Mouse (Mus musculus): ENCODE measurements at regions not wholly inside any gene's neighbourhood (a gene's known extent, or its start where the extent isn't known, plus 50 kb on each side); places are given as distances from the start of the nearest gene placed in this dataset.
A peak's percentile ranks its signal among the peaks of the same experiment; 100 is the strongest.

DNA sequence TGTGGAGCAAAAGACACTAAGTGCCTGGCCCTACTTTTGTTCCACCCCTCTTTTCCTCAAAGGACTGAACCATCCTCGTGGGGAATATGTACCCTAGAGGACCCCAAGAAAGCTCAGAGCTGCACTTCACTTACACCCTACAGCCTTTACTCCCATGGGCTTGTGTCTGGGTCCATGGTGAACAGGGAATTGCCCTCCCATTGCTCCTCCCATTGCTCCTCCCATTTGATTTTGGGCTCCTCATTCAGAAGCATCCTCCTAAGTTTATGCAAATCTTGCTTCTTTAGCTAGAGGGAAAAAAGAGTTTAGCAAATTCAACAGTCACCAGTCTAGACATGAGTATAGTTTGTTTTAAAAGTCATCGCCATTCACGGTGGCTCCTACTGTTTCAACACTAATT is 142.1 kb downstream of the Rnd3 start:
- Histone ChIP-seq H3K9me3 (replicated peaks) (no peaks in the 10 kb centered on the region), H3K4me1 (peaks cover 43% of the 10 kb centered on the region), H3K27ac (replicated peaks) (peak overlapping the region; percentile 53; the same call in 1 of the 2 replicates), H3K4me3 (no peak overlapping the region), H3K27me3 (ENCODE audit: low read depth, poor library complexity, severe bottlenecking) (no peaks in the 10 kb centered on the region), H3K36me3 (no peaks in the 10 kb centered on the region)
- WGBS = 80% methylated on average over 3 of the region's 3 CpGs
- DNase-seq (ENCODE audit: low spot score) = no peak

DNA sequence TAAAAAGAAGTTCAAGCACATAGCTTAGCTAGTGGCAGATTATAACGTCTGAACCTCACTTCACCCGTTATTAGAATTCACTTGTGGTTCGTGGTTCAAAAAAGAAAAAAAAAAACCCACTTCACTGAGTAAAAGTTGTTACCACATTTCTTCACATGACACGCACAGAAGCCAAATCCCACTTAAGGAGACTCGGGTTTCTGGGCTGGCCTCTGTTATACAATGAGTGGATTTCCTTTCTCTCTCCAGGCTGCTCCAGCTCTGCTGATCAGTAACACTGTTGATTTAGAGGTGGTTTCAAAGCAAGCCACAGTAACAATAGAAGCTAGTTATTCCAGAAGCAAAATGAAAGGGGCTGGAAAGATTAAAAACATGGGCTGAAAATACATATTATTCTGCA is 147.4 kb downstream of the Rnd3 start:
- no peaks in the 10 kb centered on the region for H3K36me3 ChIP-seq
- H3K27ac ChIP-seq (replicated peaks) = peak overlapping the region; percentile 46
- no peak for DNase-seq (ENCODE audit: low spot score)
- no peaks in the 10 kb centered on the region for H3K9me3 ChIP-seq (replicated peaks)
- no peaks in the 10 kb centered on the region for H3K27me3 ChIP-seq (ENCODE audit: low read depth, poor library complexity, severe bottlenecking)
- peaks cover 19% of the 10 kb centered on the region for H3K4me1 ChIP-seq
- H3K4me3 ChIP-seq = no peak overlapping the region
- 47% methylated on average over 5 of the region's 5 CpGs for WGBS

DNA sequence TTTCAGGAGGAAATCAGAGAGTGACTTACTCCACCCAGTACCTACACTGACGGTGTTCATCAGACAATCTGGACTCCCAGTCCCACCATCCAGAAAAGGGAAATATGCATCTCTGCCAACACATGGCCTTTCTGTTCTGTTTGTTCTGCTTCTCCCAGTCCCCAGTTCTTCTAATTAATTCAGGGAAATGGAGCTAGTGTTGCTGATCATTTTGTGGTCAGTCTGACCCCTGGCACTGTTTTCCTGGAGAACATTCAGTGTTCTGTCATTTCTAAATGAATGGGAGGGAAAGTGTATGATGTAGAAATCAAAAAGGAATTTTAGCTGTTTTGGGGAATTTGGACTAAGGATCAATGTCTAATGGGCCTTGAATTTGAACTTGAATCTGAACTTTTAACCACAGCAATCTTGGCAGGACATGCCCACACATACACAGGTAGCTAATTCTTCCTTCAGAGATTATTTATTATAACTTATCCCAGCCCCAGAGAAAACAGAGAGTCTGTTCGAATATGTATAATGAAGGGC is 165.0 kb downstream of the Rnd3 start:
- 87% methylated on average over 2 of the region's 2 CpGs for WGBS
- Histone ChIP-seq H3K4me3 (no peak overlapping the region), H3K4me1 (peaks cover 5% of the 10 kb centered on the region), H3K27ac (replicated peaks) (no peak overlapping the region), H3K27me3 (ENCODE audit: low read depth, poor library complexity, severe bottlenecking) (no peaks in the 10 kb centered on the region), H3K36me3 (no peaks in the 10 kb centered on the region), H3K9me3 (replicated peaks) (no peaks in the 10 kb centered on the region)
- no peak for DNase-seq (ENCODE audit: low spot score)

DNA sequence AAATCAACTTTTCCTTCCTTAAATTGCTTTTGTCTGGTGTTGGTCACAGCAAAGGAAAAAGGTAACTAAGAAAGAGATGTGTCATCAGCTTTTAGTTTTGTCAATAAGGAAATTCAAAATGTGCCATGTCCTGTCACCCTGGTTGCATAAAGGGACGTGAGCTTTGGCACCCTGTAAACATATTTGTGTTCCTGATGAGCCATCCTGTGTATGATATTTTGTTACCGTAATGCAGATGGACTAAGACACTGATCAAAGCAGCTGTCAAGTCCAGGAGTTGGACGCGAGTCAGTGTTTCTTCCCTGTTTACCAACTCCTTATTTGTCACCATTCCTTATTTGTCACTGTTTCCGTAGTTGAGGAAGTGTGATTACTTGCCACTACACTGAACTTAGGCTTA is 166.3 kb downstream of the Rnd3 start:
- Histone ChIP-seq H3K4me1 (no peaks in the 10 kb centered on the region), H3K27ac (replicated peaks) (no peak overlapping the region), H3K9me3 (replicated peaks) (no peaks in the 10 kb centered on the region), H3K4me3 (no peak overlapping the region), H3K27me3 (ENCODE audit: low read depth, poor library complexity, severe bottlenecking) (no peaks in the 10 kb centered on the region), H3K36me3 (no peaks in the 10 kb centered on the region)
- DNase-seq (ENCODE audit: low spot score) = no peak
- WGBS = 93% methylated on average over 5 of the region's 5 CpGs

DNA sequence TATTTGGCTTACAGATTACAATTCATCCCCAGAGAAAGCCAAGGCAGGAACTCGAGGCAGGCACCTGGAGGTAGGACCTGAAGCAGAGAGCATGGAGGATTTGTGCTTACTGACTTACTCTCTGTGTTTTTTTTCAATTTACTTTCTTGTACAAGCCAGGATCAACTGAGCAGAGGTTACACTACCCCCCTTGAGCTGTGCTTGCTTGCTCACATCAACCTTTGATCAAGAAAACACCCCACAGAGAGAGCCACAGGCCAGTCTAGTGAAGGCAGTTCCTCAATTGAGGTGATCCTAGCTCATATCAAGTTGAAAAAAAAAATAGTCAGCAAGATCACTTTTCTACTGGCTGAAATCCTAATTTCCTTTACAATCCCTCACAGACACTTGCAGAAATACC is 170.6 kb downstream of the Rnd3 start:
- 64% methylated on average over 1 of the region's 1 CpGs for WGBS
- no peak overlapping the region for H3K4me3 ChIP-seq
- no peaks in the 10 kb centered on the region for H3K4me1 ChIP-seq
- H3K9me3 ChIP-seq (replicated peaks) = no peaks in the 10 kb centered on the region
- DNase-seq (ENCODE audit: low spot score) = no peak
- no peaks in the 10 kb centered on the region for H3K27me3 ChIP-seq (ENCODE audit: low read depth, poor library complexity, severe bottlenecking)
- no peaks in the 10 kb centered on the region for H3K36me3 ChIP-seq
- no peak overlapping the region for H3K27ac ChIP-seq (replicated peaks)

DNA sequence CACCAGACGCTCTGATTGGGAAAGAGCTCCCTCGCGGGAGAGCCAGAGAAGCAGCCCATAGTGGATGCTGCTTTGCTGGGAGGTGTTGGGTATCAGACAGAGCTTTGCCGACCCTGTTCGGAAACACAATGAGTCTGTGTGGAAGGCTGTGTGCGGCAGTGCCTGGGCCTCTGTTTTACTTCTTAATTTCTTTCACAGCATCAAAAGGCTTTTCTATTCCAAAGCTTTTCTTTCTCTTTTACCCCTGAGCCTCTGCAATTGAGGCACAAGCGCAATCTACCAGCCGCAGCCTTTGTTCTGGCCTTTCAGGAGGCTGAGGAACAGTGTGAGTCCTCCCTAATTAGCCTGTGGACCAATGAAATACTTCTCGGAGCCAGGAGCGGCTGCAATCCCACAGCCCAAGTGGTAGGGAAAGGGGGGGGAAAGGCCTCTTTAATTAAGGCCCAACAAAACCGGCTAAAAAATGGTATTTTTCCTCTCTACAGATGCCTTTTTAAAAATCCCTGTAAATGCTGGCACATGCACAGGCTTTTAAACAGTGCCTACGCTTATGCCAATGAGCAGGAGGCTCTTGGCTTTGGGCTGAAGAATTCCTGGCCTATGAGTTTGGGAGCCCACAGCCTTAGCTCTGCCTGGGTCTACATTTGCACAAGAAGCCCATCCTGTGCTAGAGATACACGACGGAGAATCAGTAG is 177.6 kb downstream of the Rnd3 start:
- DNase-seq (ENCODE audit: low spot score) = peak; percentile 73
- Histone ChIP-seq H3K36me3 (no peaks in the 10 kb centered on the region), H3K27me3 (ENCODE audit: low read depth, poor library complexity, severe bottlenecking) (no peaks in the 10 kb centered on the region), H3K4me1 (peaks cover 36% of the 10 kb centered on the region), H3K9me3 (replicated peaks) (no peaks in the 10 kb centered on the region; the same call in 1 of the 2 replicates), H3K27ac (replicated peaks) (peak overlapping the region; percentile 85), H3K4me3 (peak overlapping the region; percentile 36)
- 4% methylated on average over 14 of the region's 14 CpGs for WGBS

DNA sequence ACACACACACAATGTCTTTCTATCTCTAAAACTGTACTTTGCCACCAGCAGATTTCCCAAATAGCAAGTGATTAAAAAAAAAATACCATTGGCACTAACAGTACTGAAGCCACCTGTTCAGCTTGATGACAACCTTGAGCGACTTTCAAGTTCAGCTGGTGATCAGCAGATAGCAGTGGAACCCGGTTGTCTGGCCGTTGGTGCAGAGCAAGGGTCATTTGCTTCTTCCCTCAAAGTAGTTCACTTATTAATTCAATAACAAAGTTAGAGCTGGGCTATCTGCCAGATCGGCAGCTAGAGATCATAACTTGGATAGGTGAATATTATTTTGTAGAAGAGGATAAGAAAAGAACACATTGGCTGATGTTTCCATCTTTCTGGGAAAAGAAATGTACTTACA is 180.5 kb downstream of the Rnd3 start:
- 90% methylated on average over 4 of the region's 4 CpGs for WGBS
- no peak overlapping the region for H3K4me3 ChIP-seq
- no peak for DNase-seq (ENCODE audit: low spot score)
- H3K4me1 ChIP-seq = peaks cover 41% of the 10 kb centered on the region
- no peaks in the 10 kb centered on the region; the same call in 1 of the 2 replicates for H3K9me3 ChIP-seq (replicated peaks)
- H3K36me3 ChIP-seq = no peaks in the 10 kb centered on the region
- no peaks in the 10 kb centered on the region for H3K27me3 ChIP-seq (ENCODE audit: low read depth, poor library complexity, severe bottlenecking)
- H3K27ac ChIP-seq (replicated peaks) = no peak overlapping the region

DNA sequence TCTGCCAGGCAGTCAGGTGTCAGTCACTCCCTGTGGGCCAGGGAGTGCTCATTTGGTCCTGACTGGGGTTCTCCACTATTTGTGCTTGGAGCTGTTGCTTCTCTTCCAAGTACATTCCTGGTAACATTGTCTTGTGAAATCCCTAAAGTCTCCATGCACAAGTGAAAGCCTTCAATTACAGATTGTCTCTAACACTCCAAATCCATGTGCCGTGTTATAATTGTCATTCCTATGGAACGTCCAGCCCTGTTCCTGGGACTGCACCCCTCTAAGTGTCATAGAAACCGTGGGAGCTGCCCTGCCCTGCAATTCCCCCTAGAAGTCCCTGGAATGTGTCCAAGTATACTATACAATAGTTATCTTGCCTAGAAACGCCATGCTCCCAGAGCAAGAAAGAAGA is 181.1 kb downstream of the Rnd3 start:
- Histone ChIP-seq H3K4me3 (no peak overlapping the region), H3K9me3 (replicated peaks) (no peaks in the 10 kb centered on the region; the same call in 1 of the 2 replicates), H3K27me3 (ENCODE audit: low read depth, poor library complexity, severe bottlenecking) (no peaks in the 10 kb centered on the region), H3K4me1 (peaks cover 39% of the 10 kb centered on the region), H3K36me3 (no peaks in the 10 kb centered on the region), H3K27ac (replicated peaks) (no peak overlapping the region)
- DNase-seq (ENCODE audit: low spot score) = no peak
- WGBS = 91% methylated on average over 4 of the region's 4 CpGs

DNA sequence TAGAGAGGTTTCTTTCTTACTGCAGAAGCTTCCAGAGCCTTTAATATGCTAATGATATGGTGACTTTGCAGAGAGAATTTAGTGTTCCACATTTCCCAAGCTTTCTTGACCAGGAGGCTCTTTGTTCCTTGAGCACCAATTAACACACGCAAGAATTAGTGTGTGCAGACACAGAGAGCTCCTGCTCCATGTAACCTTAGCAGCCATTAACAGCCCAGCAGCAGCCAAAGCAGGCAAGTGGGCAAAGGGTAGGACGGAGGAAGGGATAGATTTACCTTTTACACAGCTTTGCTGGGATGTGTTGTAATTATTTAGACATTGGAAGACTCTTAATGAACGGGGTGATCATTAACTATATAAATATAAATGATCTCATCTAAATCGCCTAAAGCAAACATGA is 181.8 kb downstream of the Rnd3 start:
- 76% methylated on average over 4 of the region's 4 CpGs for WGBS
- H3K4me3 ChIP-seq = no peak overlapping the region
- H3K9me3 ChIP-seq (replicated peaks) = no peaks in the 10 kb centered on the region; the same call in 1 of the 2 replicates
- H3K27me3 ChIP-seq (ENCODE audit: low read depth, poor library complexity, severe bottlenecking) = no peaks in the 10 kb centered on the region
- DNase-seq (ENCODE audit: low spot score) = no peak
- H3K36me3 ChIP-seq = no peaks in the 10 kb centered on the region
- H3K4me1 ChIP-seq = peaks cover 32% of the 10 kb centered on the region
- no peak overlapping the region for H3K27ac ChIP-seq (replicated peaks)

DNA sequence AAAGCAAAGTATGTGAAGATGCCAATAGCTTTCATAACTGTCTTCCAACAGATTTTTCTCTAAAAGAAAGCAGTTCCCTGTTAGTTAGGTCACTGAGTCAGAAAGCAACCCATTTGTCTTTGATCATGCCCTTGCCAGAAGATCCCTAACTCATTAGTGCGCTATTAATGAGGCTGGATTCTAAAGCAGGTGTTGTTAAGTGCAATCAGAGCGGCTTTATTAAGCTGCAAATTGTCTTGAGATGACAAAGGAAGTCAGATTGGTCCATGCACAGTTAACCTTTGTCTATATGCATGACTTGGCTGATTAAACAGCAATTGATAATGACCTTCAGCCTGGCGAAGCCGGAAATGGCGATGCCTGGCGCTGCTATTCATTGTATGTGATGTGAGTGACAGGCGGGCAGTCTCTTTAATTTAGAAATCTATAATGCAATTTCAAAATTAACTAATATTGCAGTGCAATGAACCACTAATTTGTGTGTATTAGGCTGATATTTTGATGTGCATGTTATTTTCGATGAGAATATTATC is 183.4 kb downstream of the Rnd3 start:
- H3K4me3 ChIP-seq = no peak overlapping the region
- H3K4me1 ChIP-seq = peaks cover 17% of the 10 kb centered on the region
- 85% methylated on average over 8 of the region's 8 CpGs for WGBS
- DNase-seq (ENCODE audit: low spot score) = no peak
- no peak overlapping the region for H3K27ac ChIP-seq (replicated peaks)
- no peaks in the 10 kb centered on the region for H3K27me3 ChIP-seq (ENCODE audit: low read depth, poor library complexity, severe bottlenecking)
- no peaks in the 10 kb centered on the region for H3K36me3 ChIP-seq
- H3K9me3 ChIP-seq (replicated peaks) = no peaks in the 10 kb centered on the region; the same call in 1 of the 2 replicates

DNA sequence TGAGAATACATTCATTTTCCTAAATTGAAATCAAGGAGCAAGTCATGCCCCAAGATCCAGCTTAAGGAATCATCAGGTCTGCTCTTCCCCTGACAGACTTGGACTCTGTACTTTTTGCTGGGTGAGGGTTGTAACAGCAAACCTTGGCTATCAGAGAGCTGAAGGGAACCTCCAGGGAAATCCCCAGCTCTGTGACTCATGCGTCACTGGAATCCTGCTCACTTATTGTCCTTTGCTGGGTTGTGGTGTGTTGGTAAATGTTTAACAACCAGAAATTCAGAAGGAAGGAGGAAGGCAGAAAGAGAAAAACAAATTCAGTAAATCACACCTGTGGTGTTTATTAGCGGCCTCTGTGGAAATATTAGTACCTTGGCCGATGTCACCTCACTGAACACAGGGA is 184.8 kb downstream of the Rnd3 start:
- WGBS = 88% methylated on average over 3 of the region's 3 CpGs
- Histone ChIP-seq H3K27ac (replicated peaks) (no peak overlapping the region), H3K9me3 (replicated peaks) (no peaks in the 10 kb centered on the region; the same call in 1 of the 2 replicates), H3K27me3 (ENCODE audit: low read depth, poor library complexity, severe bottlenecking) (no peaks in the 10 kb centered on the region), H3K4me3 (no peak overlapping the region), H3K4me1 (peaks cover 11% of the 10 kb centered on the region), H3K36me3 (no peaks in the 10 kb centered on the region)
- DNase-seq (ENCODE audit: low spot score) = no peak

DNA sequence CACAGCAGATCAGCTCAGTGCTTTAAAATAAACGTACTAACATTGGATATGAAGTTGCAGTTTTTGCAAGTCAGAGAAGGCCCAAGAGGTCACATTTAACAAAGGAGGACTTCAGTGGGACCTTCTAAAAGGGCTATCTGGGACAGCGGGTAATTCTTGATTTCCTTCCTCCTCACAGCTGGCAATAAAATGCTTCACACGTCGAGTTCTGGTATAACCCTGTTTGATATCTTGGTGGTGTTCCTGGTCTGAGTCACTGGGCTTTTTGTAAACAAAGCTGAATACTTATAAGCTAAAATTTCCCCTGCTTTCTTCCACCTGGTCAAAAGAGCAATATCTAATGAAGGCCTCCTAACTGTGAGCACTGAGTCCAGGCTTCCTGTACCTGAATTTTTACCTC is 187.9 kb downstream of the Rnd3 start:
- Histone ChIP-seq H3K4me1 (peaks cover 5% of the 10 kb centered on the region; the same call in 1 of the 2 replicates), H3K27me3 (ENCODE audit: low read depth, poor library complexity, severe bottlenecking) (no peaks in the 10 kb centered on the region), H3K4me3 (no peak overlapping the region), H3K9me3 (replicated peaks) (no peaks in the 10 kb centered on the region), H3K27ac (replicated peaks) (no peak overlapping the region), H3K36me3 (no peaks in the 10 kb centered on the region)
- DNase-seq (ENCODE audit: low spot score) = no peak
- WGBS = 76% methylated on average over 4 of the region's 4 CpGs

DNA sequence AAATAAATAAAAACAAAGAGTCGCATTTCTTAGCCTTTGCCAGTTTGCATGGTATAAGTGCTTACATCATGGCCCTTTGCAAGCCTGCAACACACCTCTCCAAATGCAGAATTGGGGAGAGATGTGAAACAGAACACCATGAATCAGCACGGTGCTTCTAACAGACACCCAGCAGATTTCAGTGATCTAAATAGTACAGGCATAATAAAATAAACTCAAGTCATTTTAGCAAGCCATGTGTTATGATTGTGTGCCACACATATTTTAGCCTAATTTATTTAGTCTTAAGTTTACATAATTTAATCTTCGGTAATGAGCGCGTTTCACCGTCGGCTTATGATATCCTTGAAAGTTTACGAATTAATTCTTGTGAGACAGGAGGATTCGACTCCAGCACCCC is 189.6 kb downstream of the Rnd3 start:
- no peak overlapping the region for H3K27ac ChIP-seq (replicated peaks)
- WGBS = 94% methylated on average over 9 of the region's 9 CpGs
- no peaks in the 10 kb centered on the region; the same call in 1 of the 2 replicates for H3K4me1 ChIP-seq
- H3K27me3 ChIP-seq (ENCODE audit: low read depth, poor library complexity, severe bottlenecking) = no peaks in the 10 kb centered on the region
- H3K36me3 ChIP-seq = no peaks in the 10 kb centered on the region
- no peak for DNase-seq (ENCODE audit: low spot score)
- no peak overlapping the region for H3K4me3 ChIP-seq
- no peaks in the 10 kb centered on the region for H3K9me3 ChIP-seq (replicated peaks)
